Mouse (Mus musculus) intestine, embryonic 16.5 days (tissue): ENCODE measurements around the gene Parp8. TPM values are rescaled to one million over a fixed set of nuclear protein-coding genes. Genes with fewer than 3 reads are reported as not detected.

ENCODE experiments used
- ATAC-seq: fragments of 200-750 bp; cut with Nextera tagmentation; 2 replicates; pipeline ENCODE4 v1.8.0; 2017; ENCODE audit warnings: moderate TSS enrichment, moderate library complexity
- H3K27ac ChIP-seq: fragments of 300-500 bp; sonication (generic); 2 replicates; pipeline ENCODE4 v1.5.1; 2014; ENCODE audit warnings: mild to moderate bottlenecking, low read length
- H3K27me3 ChIP-seq: fragments of 300-500 bp; sonication (generic); replicated peaks from 2 replicates; pipeline ENCODE4 v1.6.1; 2014; ENCODE audit warnings: low read length, control low read depth, mixed read lengths; ENCODE audit not compliant: control insufficient read depth, insufficient read depth
- H3K36me3 ChIP-seq: fragments of 300-500 bp; sonication (generic); 2 replicates; pipeline ENCODE4 v1.6.1; 2014; ENCODE audit warnings: low read length, control low read depth; ENCODE audit not compliant: control insufficient read depth, insufficient read depth
- H3K4me1 ChIP-seq: fragments of 300-500 bp; sonication (generic); 2 replicates; pipeline ENCODE4 v1.6.1; 2014; ENCODE audit warnings: low read length, control low read depth, mixed read lengths; ENCODE audit not compliant: control insufficient read depth, insufficient read depth
- H3K4me2 ChIP-seq: fragments of 300-500 bp; sonication (generic); 2 replicates; pipeline ENCODE4 v1.6.1; 2014; ENCODE audit warnings: low read depth, low read length, control low read depth
- H3K4me3 ChIP-seq: fragments of 300-500 bp; sonication (generic); 2 replicates; pipeline ENCODE4 v1.5.1; 2014; ENCODE audit warnings: mild to moderate bottlenecking, low read length
- H3K9ac ChIP-seq: fragments of 300-500 bp; sonication (generic); 2 replicates; pipeline ENCODE4 v1.6.1; 2014; ENCODE audit warnings: low read depth, low read length
- H3K9me3 ChIP-seq: fragments of 300-500 bp; sonication (generic); 2 replicates; pipeline ENCODE4 v1.6.1; 2016; ENCODE audit warnings: low read length, control low read depth; ENCODE audit not compliant: control insufficient read depth
- WGBS: fragments of 180-500 bp; shearing (Covaris S2); extraction: QIAGEN DNeasy Blood & Tissue Kit; methylation state at CpG from one replicate; pipeline ENCODE4 v1.1.7; 2014; 5-methylcytosine and 5-hydroxymethylcytosine counted together
- polyA plus RNA-seq: library from polyadenylated mRNA; unstranded; fragments of >200 nt; fragmentation: Nextera tagmentation; extraction: Ambion mirVana; gene quantifications from 2 replicates; pipeline ENCODE4 v1.2.1, GENCODE M21; 2015

Gene Parp8
- polyA plus RNA-seq, 1 experiment from 2014 or later: 6.3 TPM

DNA sequence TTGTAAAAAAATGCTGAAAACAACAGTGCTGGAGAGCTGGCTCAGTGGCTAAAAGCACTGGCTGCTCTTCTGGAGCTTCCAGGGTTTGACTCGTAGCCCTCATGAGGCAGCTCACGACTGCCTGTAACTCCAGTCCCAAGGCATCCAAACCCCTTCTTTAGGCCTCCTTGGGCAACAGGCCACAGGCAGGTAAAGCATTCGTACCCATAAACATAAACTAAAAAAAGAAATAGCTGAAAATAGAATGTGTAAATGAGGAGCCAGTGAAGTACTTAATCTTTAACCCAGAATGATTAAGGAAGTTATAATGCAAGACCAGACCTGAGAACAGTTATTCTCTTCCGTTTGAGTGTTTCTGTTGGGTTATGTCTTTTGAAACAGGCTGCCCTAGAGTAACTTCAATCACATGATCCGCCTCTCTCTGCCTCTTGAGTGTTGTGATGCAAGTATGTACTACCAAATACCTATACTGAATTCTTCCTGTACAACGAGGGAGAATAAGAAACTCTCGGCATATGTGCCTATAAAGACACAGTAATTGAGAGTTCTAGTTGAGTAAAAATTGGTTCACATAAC is 53.2 kb downstream of the Parp8 start:
- Histone ChIP-seq H3K9ac (no peak overlapping the region), H3K4me2 (no peak overlapping the region), H3K36me3 (no peaks in the 10 kb centered on the region), H3K27ac (no peak overlapping the region), H3K9me3 (no peaks in the 10 kb centered on the region), H3K4me1 (no peaks in the 10 kb centered on the region), H3K4me3 (no peak overlapping the region), H3K27me3 (no peaks in the 10 kb centered on the region)
- no peak for ATAC-seq
- 83% methylated on average over 7 of the region's 7 CpGs for WGBS

GRCm38 (mm10) chr13:116970706-116971428 is 54.5 kb downstream of the Parp8 start:
- no peaks in the 10 kb centered on the region for H3K4me1 ChIP-seq
- H3K27me3 ChIP-seq: no peaks in the 10 kb centered on the region
- no peak overlapping the region for H3K4me3 ChIP-seq
- H3K27ac ChIP-seq: no peak overlapping the region
- WGBS: 85% methylated on average over 11 of the region's 11 CpGs
- no peaks in the 10 kb centered on the region for H3K9me3 ChIP-seq
- no peak for ATAC-seq
- no peak overlapping the region for H3K4me2 ChIP-seq
- H3K9ac ChIP-seq: no peak overlapping the region
- H3K36me3 ChIP-seq: no peaks in the 10 kb centered on the region

DNA sequence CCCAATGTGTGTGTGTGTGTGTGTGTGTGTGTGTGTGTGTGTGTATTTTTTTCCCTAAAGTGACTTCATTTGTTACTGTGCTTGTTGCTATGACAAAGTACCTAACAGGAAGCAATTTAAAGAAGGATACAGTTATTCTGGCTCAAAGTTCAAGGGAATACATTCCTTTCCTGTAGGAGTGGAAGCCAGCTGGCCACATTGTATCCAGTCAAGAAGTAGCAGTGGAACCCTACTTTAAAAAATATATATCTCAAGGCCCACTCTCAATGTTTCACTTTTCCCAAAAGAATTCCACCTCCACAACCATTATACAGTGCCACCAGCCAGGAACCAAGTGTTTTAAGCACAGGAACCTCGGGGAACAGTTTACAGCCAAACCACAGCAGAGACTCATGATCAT is 55.7 kb downstream of the Parp8 start:
- WGBS: 94% methylated on average over 1 of the region's 1 CpGs
- ATAC-seq: no peak
- no peaks in the 10 kb centered on the region for H3K4me1 ChIP-seq
- H3K4me2 ChIP-seq: no peak overlapping the region
- H3K36me3 ChIP-seq: no peaks in the 10 kb centered on the region
- H3K9ac ChIP-seq: no peak overlapping the region
- no peaks in the 10 kb centered on the region for H3K27me3 ChIP-seq
- no peak overlapping the region for H3K4me3 ChIP-seq
- H3K9me3 ChIP-seq: no peaks in the 10 kb centered on the region
- no peak overlapping the region for H3K27ac ChIP-seq

DNA sequence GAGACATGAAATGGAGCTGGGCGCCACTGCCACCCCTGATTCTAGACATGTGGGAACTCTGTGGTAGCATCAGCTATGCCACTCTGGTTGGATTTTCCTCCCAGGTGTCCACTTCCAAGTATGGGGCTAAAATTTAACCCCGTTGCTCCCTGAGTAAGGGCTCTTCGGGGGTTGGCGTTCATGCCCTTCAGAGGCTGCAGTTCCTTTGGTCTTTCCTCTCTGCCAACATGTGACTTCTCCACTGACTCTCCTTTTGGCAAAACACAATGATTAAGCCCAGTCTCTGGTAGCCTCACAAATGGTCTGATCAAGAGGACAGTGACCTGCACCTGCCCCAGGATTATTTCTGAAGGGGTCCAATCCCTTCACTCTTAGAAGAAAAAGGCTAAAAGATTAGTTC is 56.4 kb downstream of the Parp8 start:
- ATAC-seq: no peak
- Histone ChIP-seq H3K27ac (no peak overlapping the region), H3K9ac (no peak overlapping the region), H3K9me3 (no peaks in the 10 kb centered on the region), H3K4me2 (no peak overlapping the region), H3K36me3 (no peaks in the 10 kb centered on the region), H3K27me3 (no peaks in the 10 kb centered on the region), H3K4me1 (no peaks in the 10 kb centered on the region), H3K4me3 (no peak overlapping the region)
- WGBS: 92% methylated on average over 4 of the region's 4 CpGs

DNA sequence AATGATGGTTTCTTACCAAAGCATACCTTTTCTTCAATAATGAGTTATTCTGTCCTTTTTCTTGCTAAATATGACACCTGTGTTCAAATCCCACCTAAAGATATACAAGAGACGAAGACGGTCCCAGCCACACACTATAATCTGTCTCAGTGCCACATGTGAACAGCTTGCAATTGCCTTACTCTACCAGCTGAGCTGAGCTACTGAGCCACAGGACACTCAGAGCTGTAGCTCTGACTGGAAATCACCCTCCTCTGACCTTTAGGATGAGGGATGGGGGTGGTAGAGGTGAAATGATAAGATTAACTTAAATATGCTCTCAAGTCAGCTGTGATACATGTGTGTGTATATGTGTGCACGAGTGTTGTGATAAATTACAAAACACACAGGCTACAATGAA is 57.9 kb downstream of the Parp8 start:
- 90% methylated on average over 3 of the region's 3 CpGs for WGBS
- no peak for ATAC-seq
- no peak overlapping the region for H3K4me3 ChIP-seq
- no peaks in the 10 kb centered on the region for H3K9me3 ChIP-seq
- H3K27me3 ChIP-seq: no peaks in the 10 kb centered on the region
- no peak overlapping the region for H3K9ac ChIP-seq
- H3K4me1 ChIP-seq: no peaks in the 10 kb centered on the region
- H3K36me3 ChIP-seq: no peaks in the 10 kb centered on the region
- H3K27ac ChIP-seq: no peak overlapping the region
- no peak overlapping the region for H3K4me2 ChIP-seq

- H3K36me3 ChIP-seq: no peaks in the 10 kb centered on the region
- no peak overlapping the region for H3K4me3 ChIP-seq
- no peak overlapping the region for H3K4me2 ChIP-seq
- no peaks in the 10 kb centered on the region for H3K27me3 ChIP-seq
- H3K9me3 ChIP-seq: no peaks in the 10 kb centered on the region
- no peaks in the 10 kb centered on the region for H3K4me1 ChIP-seq
- no peak overlapping the region for H3K27ac ChIP-seq
- no peak overlapping the region for H3K9ac ChIP-seq
- WGBS: 75% methylated on average over 15 of the region's 15 CpGs
- ATAC-seq: no peak
Observed at GRCm38 (mm10) chr13:116962480-116963462, 62.6 kb downstream of the Parp8 start.

DNA sequence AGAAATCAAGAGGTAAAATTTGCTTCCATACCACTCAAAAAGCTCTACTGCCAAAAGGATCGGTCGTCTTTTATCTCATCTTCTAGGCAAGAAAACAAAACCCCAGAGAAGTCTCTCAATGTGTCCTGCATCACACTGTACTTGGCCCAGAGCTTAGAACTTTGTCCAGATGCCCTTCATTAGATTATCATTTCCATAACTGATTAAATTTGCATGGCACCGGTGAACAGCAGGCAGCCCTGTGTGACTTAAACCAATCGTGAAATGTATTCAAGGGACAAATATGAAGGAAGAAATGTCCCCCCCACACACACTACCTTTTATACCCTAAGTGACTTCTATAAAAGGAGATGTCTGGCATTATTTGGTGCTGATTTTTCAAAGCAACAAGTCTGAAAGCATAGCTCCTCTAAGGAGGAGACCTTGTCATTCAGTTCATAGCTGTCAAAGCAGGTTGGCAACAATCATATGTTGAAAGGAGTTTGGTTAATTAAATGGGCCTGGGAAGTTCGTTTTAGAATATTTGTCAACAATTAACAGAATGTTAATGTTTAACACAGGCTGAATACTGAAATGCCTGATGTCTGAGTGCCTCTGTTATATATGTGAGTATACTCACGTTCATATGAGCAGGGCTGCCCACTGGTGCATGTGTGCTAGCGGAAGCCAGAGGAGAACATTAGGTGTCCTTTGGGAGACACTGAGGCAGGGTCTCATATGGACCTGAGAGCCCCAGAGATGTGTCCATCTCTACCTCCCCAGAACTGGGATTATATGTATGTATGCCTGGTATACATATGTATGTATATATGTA is 66.4 kb downstream of the Parp8 start:
- WGBS: 81% methylated on average over 7 of the region's 7 CpGs
- Histone ChIP-seq H3K9ac (no peak overlapping the region), H3K9me3 (no peaks in the 10 kb centered on the region), H3K36me3 (no peaks in the 10 kb centered on the region), H3K27me3 (no peaks in the 10 kb centered on the region), H3K27ac (no peak overlapping the region), H3K4me1 (no peaks in the 10 kb centered on the region), H3K4me3 (no peak overlapping the region), H3K4me2 (no peak overlapping the region)
- no peak for ATAC-seq

DNA sequence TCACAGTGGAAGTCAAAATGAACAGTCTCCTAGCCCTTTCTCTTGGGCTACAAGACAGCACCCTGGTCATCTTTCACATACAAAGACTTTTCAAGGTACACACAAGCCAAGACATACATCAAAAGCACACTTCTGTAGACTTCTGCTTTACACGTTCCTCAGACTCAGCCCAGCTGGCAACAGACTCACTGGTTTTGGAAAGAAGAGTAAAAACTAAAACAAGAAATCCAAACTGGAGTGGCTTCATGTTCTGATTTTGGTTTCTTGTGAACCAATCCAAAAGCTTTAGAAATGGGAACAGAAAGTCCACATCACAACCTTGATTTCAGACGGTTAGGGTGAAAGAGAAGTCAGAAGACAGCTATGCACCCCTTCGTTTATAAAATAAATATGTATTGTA is 67.8 kb downstream of the Parp8 start:
- no peak overlapping the region for H3K27ac ChIP-seq
- no peaks in the 10 kb centered on the region for H3K27me3 ChIP-seq
- WGBS: 74% methylated on average over 3 of the region's 3 CpGs
- no peak overlapping the region for H3K4me2 ChIP-seq
- no peaks in the 10 kb centered on the region for H3K9me3 ChIP-seq
- H3K4me1 ChIP-seq: no peaks in the 10 kb centered on the region
- H3K36me3 ChIP-seq: no peaks in the 10 kb centered on the region
- H3K4me3 ChIP-seq: no peak overlapping the region
- no peak for ATAC-seq
- H3K9ac ChIP-seq: no peak overlapping the region

DNA sequence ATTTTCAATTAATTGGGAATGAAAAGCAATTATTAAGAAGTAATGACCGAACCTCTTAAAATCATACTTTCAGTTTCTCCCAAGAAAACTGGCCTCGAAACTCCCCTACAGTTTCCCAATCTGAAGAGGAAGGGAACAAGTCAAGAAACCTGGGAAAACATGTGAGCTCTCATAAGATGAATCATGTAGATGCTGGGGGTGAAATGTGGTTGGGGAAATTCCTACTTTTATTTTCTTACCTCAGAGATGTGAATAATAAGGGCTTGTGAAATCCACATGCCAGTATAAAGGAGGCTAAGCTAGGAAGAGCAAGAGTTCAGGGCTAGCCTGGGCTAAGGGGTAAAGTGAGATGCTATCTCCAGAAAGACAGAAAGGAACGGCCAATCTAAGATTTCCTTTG is 74.0 kb downstream of the Parp8 start:
- Histone ChIP-seq H3K4me3 (no peak overlapping the region), H3K36me3 (no peaks in the 10 kb centered on the region), H3K9ac (no peak overlapping the region), H3K27me3 (no peaks in the 10 kb centered on the region), H3K9me3 (no peaks in the 10 kb centered on the region), H3K4me2 (no peak overlapping the region), H3K27ac (no peak overlapping the region), H3K4me1 (no peaks in the 10 kb centered on the region)
- no peak for ATAC-seq
- 93% methylated on average over 3 of the region's 3 CpGs for WGBS
